Mouse (Mus musculus) forebrain, embryonic 10.5 days (tissue): ENCODE results near the gene A530084C06Rik. TPM values are rescaled to one million over a fixed set of nuclear protein-coding genes. Genes with fewer than 3 reads are reported as not detected.

Experiments used
- DNase-seq: peaks from one replicate; pipeline ENCODE4 v3.0.0-alpha.2; 2017; ENCODE audit warnings: low spot score; ENCODE audit errors: extremely low spot score
- H3K27ac ChIP-seq: fragments of 300-500 bp; sonication (generic); 2 replicates; pipeline ENCODE4 v1.5.1; 2016; ENCODE audit warnings: mild to moderate bottlenecking
- H3K27me3 ChIP-seq: fragments of 300-500 bp; sonication (generic); 2 replicates; pipeline ENCODE4 v1.6.1; 2016; ENCODE audit warnings: mild to moderate bottlenecking; ENCODE audit not compliant: poor library complexity, severe bottlenecking
- H3K36me3 ChIP-seq: fragments of 300-500 bp; sonication (generic); replicated peaks from 2 replicates; pipeline ENCODE4 v1.6.1; 2016; ENCODE audit warnings: mild to moderate bottlenecking, moderate library complexity
- H3K4me1 ChIP-seq: fragments of 300-500 bp; sonication (generic); 2 replicates; pipeline ENCODE4 v1.6.1; 2016
- H3K4me3 ChIP-seq: fragments of 300-500 bp; sonication (generic); 2 replicates; pipeline ENCODE4 v1.5.1; 2016; ENCODE audit warnings: mild to moderate bottlenecking, moderate library complexity
- H3K9me3 ChIP-seq: fragments of 300-500 bp; sonication (generic); 2 replicates; pipeline ENCODE4 v1.6.1; 2016; ENCODE audit warnings: mild to moderate bottlenecking, moderate library complexity
- WGBS: fragments of 180-500 bp; shearing (Covaris S2); methylation state at CpG from one replicate; pipeline ENCODE4 v1.1.7; 2016; 5-methylcytosine and 5-hydroxymethylcytosine counted together
- polyA plus RNA-seq: library from polyadenylated mRNA; unstranded; fragments of >200 nt; fragmentation: Nextera tagmentation; extraction: Ambion mirVana; gene quantifications from 2 replicates; pipeline ENCODE4 v1.2.1, GENCODE M21; 2016

A530084C06Rik gene
- not detected in 2 replicates for polyA plus RNA-seq

DNA sequence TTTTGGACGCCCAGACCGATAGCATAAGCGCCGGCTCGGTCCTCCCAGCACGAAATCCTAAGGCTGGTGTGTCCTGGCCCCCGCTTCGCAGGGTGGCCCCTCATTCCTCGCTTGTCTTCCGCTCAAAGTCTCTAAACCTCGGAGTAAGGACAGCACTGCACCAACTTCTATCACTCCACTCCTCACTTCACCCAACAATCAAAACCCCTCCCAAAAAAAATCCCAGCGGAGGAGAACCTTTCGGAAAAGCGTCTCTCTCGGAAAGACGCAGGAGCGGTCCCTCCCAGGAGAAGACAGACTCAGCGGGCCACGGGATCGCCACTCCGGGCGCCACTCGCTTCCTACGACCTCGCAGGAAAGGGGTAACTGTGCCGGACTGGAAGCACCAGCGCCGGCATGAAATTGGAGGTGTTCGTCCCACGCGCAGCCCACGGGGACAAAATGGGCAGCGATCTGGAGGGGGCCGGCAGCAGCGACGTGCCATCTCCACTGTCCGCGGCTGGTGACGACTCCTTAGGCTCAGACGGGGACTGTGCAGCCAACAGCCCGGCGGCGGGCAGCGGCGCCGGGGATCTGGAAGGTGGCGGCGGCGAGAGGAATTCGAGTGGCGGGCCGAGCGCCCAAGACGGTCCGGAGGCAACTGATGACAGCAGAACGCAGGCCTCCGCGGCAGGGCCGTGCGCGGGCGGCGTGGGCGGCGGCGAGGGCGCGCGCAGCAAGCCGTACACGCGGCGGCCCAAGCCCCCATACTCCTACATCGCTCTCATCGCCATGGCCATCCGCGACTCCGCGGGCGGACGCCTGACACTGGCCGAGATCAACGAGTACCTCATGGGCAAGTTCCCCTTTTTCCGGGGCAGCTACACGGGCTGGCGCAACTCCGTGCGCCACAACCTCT lies at the start of gene A530084C06Rik:
Gene A530084C06Rik, minus strand, starts transcription at position 813 of the 898 bp plus-strand sequence.
- peak within 1 kb of the TSS; percentile 70 for H3K4me3 ChIP-seq
- H3K4me1 ChIP-seq: peaks cover 43% of the 10 kb centered on the region
- H3K36me3 ChIP-seq: no peaks in the 10 kb centered on the region
- DNase-seq: peak; percentile 55
- under 1% methylated on average over 88 of the region's 88 CpGs for WGBS
- peaks cover 100% of the 10 kb centered on the region for H3K27me3 ChIP-seq
- no peaks in the 10 kb centered on the region for H3K9me3 ChIP-seq
- H3K27ac ChIP-seq: peak within 1 kb of the TSS; percentile 53; the same call in 1 of the 2 replicates

DNA sequence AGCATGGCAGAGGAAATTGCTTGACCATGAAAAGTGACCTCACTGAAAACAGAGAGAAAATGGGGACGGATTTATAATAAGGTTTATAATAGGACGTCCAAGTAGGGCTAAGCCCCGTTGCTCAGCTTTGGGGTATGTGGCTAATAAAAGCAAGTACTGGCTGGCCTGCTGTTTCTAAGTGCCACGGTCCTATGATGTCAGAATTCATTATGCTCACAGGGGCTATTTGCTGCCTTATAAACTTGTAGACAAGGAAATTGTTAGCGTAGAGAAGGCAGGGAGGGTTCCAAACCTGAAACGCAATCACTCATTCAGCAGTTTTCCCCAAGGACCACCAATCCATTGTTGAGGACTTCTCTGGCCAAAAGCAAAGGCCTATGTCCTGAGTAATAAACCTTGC lies 44.8 kb upstream of the A530084C06Rik start:
- 83% methylated on average over 6 of the region's 6 CpGs for WGBS
- H3K4me1 ChIP-seq: no peaks in the 10 kb centered on the region
- DNase-seq: no peak
- H3K27me3 ChIP-seq: 0 out of 2 replicates have a peak, but pooled peaks cover 3% of the 10 kb centered on the region
- H3K4me3 ChIP-seq: no peak overlapping the region
- no peaks in the 10 kb centered on the region for H3K9me3 ChIP-seq
- no peaks in the 10 kb centered on the region for H3K36me3 ChIP-seq
- no peak overlapping the region for H3K27ac ChIP-seq

DNA sequence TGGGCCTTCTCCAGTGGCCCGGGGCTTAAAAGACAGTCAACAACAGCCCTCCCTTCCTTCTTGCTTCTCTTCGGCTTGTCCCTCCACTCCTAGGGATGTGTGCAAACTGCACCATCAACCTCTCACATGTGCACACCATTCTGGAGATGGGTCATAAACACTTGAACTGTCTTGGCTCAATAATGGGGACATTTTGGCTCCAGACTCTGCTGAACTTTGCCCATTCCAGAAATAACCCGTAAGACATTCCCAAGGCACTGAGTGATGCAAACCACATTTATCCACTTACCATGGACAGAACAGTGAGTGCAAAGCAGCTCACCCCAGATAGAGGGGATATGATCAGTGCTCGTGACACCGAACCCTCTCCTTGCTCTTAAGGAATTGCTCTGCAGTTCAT lies 40.4 kb upstream of the A530084C06Rik start:
- DNase-seq: no peak
- H3K4me1 ChIP-seq: no peaks in the 10 kb centered on the region
- WGBS: 86% methylated on average over 5 of the region's 5 CpGs
- no peaks in the 10 kb centered on the region for H3K36me3 ChIP-seq
- H3K27me3 ChIP-seq: no peaks in the 10 kb centered on the region
- no peak overlapping the region for H3K27ac ChIP-seq
- no peak overlapping the region for H3K4me3 ChIP-seq
- no peaks in the 10 kb centered on the region for H3K9me3 ChIP-seq

DNA sequence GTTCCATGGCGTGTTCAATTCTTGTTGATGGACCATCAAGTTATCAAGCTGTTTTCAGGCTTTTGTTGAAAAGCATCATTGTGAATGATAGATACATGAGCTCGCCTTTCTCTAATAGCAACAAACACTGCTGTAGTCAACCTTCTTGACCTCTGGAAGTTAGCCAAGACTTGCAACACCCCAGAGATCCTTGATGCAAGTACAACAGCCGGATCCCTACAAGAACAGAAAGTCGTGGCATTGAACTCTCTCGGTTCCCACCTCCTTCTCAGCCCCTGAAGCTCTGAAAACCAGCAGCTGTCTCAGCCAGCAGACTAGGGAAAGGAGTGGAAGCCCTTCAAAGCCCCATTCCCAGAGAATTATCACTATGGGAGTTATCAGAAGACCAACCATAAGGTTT lies 28.2 kb upstream of the A530084C06Rik start:
- no peak overlapping the region for H3K27ac ChIP-seq
- no peak overlapping the region for H3K4me3 ChIP-seq
- no peaks in the 10 kb centered on the region for H3K36me3 ChIP-seq
- H3K4me1 ChIP-seq: no peaks in the 10 kb centered on the region
- no peaks in the 10 kb centered on the region for H3K9me3 ChIP-seq
- H3K27me3 ChIP-seq: no peaks in the 10 kb centered on the region
- WGBS: 82% methylated on average over 5 of the region's 5 CpGs
- DNase-seq: no peak

DNA sequence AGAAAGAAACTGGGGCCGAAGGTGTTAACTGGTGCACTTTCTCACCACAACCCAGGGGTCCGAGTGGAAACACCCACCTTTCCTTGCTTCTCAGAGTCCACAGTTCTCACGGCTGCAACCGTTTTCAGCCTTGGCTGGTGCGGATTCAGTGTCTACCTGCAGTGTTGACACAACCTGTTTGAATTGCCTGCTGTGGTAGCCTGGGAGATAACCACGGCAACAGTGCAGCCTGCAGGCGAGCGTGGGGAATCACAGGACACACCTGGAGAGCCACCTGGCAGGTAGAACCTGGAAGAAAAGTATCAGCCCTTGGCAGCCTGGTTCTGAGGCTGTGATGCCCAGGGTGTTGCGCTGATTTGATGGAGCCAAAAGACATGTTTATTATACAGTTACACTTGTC lies 20.7 kb upstream of the A530084C06Rik start:
- Histone ChIP-seq H3K4me1 (peaks cover 24% of the 10 kb centered on the region), H3K27me3 (peaks cover 3% of the 10 kb centered on the region; the same call in 1 of the 2 replicates), H3K36me3 (no peaks in the 10 kb centered on the region), H3K9me3 (no peaks in the 10 kb centered on the region), H3K27ac (no peak overlapping the region), H3K4me3 (no peak overlapping the region)
- no peak for DNase-seq
- WGBS: 67% methylated on average over 9 of the region's 9 CpGs

DNA sequence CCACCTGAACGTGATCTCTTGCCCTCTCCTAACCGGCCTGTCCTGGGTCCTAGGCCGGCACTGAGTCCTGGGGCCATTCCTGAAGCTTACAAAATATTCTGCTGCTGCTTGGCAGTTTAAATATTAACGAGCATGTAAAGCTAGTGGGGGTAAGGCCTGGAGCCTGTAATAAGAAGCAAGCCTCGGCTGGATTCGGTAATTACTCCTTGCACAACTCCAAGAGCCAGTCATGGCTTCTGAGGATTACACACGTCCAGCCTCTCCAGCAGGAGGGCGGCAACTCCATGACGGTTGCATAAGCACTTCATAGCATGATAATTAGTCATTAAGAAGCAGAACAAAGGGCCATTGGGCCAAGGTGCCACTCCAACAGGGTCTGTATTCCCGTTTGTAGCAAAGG lies 19.3 kb upstream of the A530084C06Rik start:
- DNase-seq: peak; percentile 18
- peaks cover 24% of the 10 kb centered on the region for H3K4me1 ChIP-seq
- WGBS: 43% methylated on average over 10 of the region's 10 CpGs
- no peak overlapping the region for H3K4me3 ChIP-seq
- H3K36me3 ChIP-seq: no peaks in the 10 kb centered on the region
- H3K27ac ChIP-seq: no peak overlapping the region
- H3K9me3 ChIP-seq: no peaks in the 10 kb centered on the region
- peaks cover 3% of the 10 kb centered on the region; the same call in 1 of the 2 replicates for H3K27me3 ChIP-seq

DNA sequence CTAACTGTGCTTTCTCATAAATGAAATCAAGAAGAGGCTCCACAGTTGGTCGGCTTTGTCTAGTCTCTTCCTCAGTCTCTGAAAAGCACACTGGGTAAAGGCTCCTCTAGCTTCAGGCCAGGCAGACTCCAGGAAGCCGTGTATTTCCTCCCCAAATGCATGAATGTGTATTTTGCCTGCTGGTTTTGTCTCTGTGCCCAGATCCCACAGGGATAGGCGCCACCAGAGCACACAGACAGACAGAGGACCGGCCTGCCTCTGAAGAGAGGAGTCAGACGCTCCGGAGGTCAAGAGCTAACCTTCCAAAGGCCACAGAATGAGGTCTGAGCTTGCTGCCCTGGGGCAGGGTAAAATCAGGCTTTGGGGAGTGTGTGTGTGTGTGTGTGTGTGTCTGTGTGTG lies 18.4 kb upstream of the A530084C06Rik start:
- peaks cover 3% of the 10 kb centered on the region; the same call in 1 of the 2 replicates for H3K27me3 ChIP-seq
- 30% methylated on average over 6 of the region's 6 CpGs for WGBS
- peaks cover 24% of the 10 kb centered on the region for H3K4me1 ChIP-seq
- H3K36me3 ChIP-seq: no peaks in the 10 kb centered on the region
- no peak for DNase-seq
- no peak overlapping the region for H3K4me3 ChIP-seq
- H3K27ac ChIP-seq: no peak overlapping the region
- H3K9me3 ChIP-seq: no peaks in the 10 kb centered on the region

DNA sequence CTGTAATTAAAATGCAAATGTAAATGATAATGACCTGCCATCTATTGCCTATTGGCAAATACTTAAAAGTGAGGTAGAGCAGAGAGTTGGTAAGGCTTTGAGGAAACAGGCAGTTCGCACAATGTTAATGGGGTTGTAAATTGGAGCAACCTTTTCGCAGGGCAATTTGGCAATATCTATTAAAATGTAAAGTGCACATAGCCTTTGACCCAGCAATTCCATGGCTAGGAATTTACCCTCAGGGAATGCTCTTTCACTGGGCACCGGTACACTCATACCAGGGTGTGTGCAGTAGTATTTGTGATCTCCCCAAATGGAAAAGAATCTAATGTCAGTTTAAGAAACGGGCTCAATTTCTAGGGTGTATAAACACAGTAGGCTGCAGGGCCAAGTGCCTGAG lies 17.6 kb upstream of the A530084C06Rik start:
- Histone ChIP-seq H3K27me3 (peaks cover 3% of the 10 kb centered on the region; the same call in 1 of the 2 replicates), H3K36me3 (no peaks in the 10 kb centered on the region), H3K4me3 (no peak overlapping the region), H3K9me3 (no peaks in the 10 kb centered on the region), H3K4me1 (peaks cover 24% of the 10 kb centered on the region), H3K27ac (no peak overlapping the region)
- no peak for DNase-seq
- WGBS: 62% methylated on average over 4 of the region's 4 CpGs

DNA sequence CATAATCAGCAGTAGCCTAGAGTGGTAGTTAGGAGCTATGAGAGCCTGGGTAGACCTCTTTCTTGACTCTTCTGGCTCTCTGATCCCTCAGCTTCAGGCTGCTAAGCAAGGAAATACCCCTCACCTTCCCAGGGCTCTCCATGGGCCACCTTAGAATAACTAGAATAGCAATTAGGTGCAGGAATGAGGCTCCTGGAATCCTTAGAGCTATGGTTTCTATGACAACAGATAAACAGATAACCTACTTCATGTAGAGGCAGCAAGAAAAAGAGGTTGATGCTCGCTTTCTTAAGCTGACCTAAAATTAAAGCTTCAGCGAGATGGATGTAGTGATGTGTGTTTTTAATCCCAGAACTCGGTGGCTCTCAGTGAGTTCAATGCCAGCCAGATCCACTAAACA lies 15.5 kb upstream of the A530084C06Rik start:
- Histone ChIP-seq H3K27me3 (no peaks in the 10 kb centered on the region; the same call in 1 of the 2 replicates), H3K4me3 (no peak overlapping the region), H3K9me3 (no peaks in the 10 kb centered on the region), H3K27ac (no peak overlapping the region), H3K36me3 (no peaks in the 10 kb centered on the region), H3K4me1 (peaks cover 24% of the 10 kb centered on the region)
- WGBS: 78% methylated on average over 3 of the region's 3 CpGs
- DNase-seq: no peak

DNA sequence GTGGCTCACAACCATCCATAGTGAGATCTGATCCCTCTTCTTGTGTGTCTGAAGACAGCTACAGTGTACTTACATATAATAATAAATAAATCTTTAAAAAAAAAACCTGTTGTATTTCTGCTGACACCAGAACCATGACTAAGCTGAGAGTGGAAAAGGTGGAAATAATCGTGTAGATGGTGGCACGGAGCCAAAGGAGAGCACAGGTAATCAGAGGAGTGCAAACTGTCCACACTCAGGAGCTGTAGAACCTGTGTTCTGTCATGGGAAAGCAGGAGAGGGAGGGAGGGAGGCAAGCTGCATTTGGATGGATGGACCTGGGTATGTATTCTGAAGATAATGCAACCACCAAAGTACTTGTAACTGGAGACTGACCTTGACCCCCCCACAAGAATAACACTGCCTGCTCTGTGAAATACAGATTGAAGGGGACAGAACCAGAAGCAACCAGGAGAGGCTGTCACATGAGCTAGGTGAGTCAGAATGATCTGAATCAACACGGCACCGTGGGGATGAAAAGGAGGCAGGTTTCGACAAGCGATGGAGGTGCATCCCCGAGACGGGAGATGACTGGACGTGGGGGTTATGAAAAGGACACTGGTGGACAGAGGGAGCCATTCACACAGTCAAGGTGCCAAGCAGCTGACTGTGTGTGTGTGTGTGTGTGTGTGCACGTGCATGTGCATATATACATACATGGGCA lies 13.8 kb upstream of the A530084C06Rik start:
- Histone ChIP-seq H3K36me3 (no peaks in the 10 kb centered on the region), H3K4me1 (peaks cover 14% of the 10 kb centered on the region), H3K4me3 (no peak overlapping the region), H3K27ac (no peak overlapping the region), H3K9me3 (no peaks in the 10 kb centered on the region), H3K27me3 (no peaks in the 10 kb centered on the region)
- WGBS: 90% methylated on average over 10 of the region's 10 CpGs
- DNase-seq: no peak

DNA sequence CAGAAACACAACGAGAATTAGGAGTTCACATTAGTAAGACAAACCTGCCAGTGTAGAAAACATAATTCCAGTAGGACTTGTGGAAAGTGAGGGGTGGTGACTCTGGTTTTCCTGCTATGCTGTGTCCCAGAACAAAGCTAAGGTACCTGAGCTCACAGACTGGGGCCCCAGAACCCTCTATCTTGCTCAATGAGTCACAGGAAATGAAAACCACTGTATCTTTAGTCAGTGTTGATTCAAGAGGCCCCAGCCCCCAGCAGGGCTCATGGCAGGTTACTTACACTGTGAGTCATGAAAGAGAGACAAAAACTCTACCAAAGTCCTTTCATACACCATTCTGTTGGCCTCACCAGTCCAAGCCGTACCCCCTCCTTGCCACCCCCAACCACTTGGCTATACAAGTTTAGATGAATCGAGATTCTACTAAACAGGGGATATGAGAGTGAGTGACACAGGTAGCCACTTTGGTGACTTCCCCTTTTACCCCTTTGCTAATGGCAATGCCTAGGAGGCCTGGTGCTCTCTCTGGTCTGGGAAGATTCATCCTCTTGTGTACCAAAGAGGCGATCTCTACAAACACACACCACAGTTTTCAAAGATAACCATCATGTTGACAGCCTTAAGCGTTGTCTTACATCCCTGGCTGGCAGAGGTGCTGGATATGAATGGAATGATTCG lies 8.6 kb upstream of the A530084C06Rik start:
- H3K36me3 ChIP-seq: no peaks in the 10 kb centered on the region
- no peak for DNase-seq
- no peaks in the 10 kb centered on the region for H3K9me3 ChIP-seq
- WGBS: 86% methylated on average over 6 of the region's 6 CpGs
- H3K4me1 ChIP-seq: peaks cover 7% of the 10 kb centered on the region
- H3K27ac ChIP-seq: no peak overlapping the region
- H3K4me3 ChIP-seq: no peak overlapping the region
- H3K27me3 ChIP-seq: peaks cover 37% of the 10 kb centered on the region

DNA sequence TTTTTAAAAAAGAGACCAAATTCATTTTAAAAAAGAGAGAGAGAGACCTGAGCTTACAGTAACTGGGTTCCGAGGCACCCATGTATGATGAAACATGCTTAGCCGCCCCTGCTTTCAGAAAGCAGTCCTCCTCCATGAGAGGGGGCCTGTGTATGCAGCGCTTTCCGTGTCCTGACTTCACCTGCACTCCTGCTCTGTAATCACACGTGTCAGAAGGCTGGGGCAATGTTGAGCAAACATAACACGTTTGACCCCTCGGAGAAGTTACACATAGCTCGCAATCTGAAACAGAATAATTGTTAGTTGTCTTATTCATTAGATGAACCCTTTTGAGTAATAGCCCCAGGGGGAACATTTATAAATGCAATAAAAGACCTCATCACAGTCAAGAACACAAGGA lies 8.0 kb upstream of the A530084C06Rik start:
- H3K27me3 ChIP-seq: peaks cover 44% of the 10 kb centered on the region

More for the DNA sequence above, 8.0 kb upstream of the A530084C06Rik start:
- Histone ChIP-seq H3K9me3 (no peaks in the 10 kb centered on the region), H3K4me3 (no peak overlapping the region), H3K4me1 (peaks cover 14% of the 10 kb centered on the region), H3K27ac (no peak overlapping the region), H3K36me3 (no peaks in the 10 kb centered on the region)
- 82% methylated on average over 8 of the region's 8 CpGs for WGBS
- DNase-seq: no peak
